Mouse (Mus musculus): ENCODE measurements around the gene Aak1. TPM values are rescaled to one million over a fixed set of nuclear protein-coding genes. Genes with fewer than 3 reads are reported as not detected.
A peak's percentile ranks its signal among the peaks of the same experiment; 100 is the strongest.
"Not testable (repeated sequence)": the region's sequence is repeated elsewhere in the genome, so short reads cannot be mapped to it uniquely, and the experiment has no call there.

Gene Aak1
- polyA plus RNA-seq, 1 experiment from 2014 or later: 19.4 TPM

DNA sequence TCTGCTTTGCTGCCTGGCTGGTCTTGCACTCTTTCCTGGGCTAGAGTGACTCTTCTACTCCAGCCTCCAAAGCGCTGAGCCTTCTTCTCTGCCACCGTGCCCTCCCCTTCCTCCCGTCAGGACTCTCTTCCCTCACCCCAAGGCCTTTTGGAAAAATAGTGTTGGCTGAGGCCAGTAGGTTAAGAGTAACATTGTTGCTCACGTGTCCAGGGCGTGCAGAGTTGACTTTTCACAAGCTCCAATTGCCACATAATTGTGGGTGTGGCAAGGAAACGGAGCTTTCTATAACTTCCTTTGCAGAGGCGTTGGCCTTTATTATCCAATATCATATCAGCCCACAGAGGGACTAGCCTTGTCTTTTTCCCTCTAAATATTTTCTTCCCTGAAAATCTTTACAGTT lies 177.7 kb downstream of the Aak1 start:
- Histone ChIP-seq H3K9me3 (no peaks in the 10 kb centered on the region), H3K4me1 (peaks cover 16% of the 10 kb centered on the region; the same call in 1 of the 2 replicates), H3K4me3 (no peak overlapping the region), H3K36me3 (peaks cover 62% of the 10 kb centered on the region), H3K27me3 (ENCODE audit: insufficient read depth, poor library complexity, severe bottlenecking) (no peaks in the 10 kb centered on the region), H3K27ac (no peak overlapping the region)
- no peak for DNase-seq (ENCODE audit: low spot score)
- WGBS: 81% methylated on average over 7 of the region's 7 CpGs

DNA sequence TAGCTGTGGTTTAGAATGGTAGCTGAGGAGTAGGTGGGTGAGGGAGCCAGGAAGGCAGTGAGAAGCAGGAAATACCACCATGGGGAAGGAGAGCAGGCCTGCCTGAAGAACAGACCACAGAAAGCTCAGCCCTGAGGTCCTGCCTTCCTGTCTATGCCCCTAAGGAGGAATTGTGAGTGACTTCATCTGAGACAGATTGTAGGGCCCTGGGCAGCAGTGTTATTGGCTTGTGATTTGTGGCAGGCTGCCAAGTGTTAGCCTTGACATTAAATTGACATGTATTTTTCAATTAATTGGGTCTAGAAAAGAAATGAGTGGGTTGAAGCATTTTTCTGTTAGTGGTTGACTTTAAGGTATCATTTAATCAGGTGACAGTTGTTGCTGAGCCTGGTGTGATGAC lies 179.6 kb downstream of the Aak1 start:
- Histone ChIP-seq H3K27me3 (ENCODE audit: insufficient read depth, poor library complexity, severe bottlenecking) (no peaks in the 10 kb centered on the region), H3K36me3 (peaks cover 49% of the 10 kb centered on the region), H3K9me3 (no peaks in the 10 kb centered on the region), H3K27ac (no peak overlapping the region), H3K4me1 (peaks cover 16% of the 10 kb centered on the region; the same call in 1 of the 2 replicates), H3K4me3 (no peak overlapping the region)
- DNase-seq (ENCODE audit: low spot score): no peak

DNA sequence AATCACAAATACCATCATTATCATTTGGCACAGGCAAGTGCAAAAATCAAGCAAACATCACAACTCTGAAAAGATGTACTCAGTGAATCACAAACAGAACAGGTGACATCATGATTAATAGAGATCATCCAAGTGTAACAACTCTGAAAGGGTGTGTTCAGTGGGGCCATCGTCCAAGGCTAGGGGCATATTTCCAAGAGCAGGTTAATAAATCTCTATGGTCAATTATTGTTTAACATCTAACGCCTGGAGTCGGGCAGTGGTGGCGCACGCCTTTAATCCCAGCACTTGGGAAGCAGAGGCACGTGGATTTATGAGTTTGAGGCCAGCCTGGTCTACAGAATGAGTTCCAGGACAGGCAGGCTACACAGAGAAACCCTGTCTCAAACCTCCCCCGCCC lies 182.0 kb downstream of the Aak1 start:
- H3K4me3 ChIP-seq; H3K4me1 ChIP-seq; H3K9me3 ChIP-seq; H3K27ac ChIP-seq; DNase-seq (ENCODE audit: low spot score); H3K27me3 ChIP-seq (ENCODE audit: insufficient read depth, poor library complexity, severe bottlenecking): not testable (repeated sequence)
- 90% methylated on average over 7 of the region's 7 CpGs for WGBS
- H3K36me3 ChIP-seq: peaks cover 34% of the 10 kb centered on the region

DNA sequence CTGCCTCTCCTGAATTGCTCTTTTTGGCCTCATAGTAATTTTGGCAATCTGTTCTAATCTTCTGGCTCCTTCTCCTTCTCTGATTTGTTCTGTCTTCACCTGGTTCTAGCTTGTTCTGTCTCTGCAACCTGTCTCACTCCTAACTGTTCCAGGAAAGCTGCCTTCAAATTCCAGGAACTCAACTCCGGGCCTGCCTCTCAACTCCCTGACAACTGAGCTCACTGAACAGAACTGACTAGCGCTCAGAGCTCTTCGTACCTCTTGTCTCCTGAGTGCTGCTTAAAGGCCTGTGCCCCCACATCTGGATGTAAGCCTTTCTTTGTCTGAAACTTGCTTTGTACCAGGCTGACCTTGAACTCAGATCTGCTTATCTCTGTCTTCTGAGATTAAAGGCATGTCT lies 183.1 kb downstream of the Aak1 start:
- H3K4me3 ChIP-seq: no peak overlapping the region
- peaks cover 39% of the 10 kb centered on the region for H3K36me3 ChIP-seq
- H3K27me3 ChIP-seq (ENCODE audit: insufficient read depth, poor library complexity, severe bottlenecking): no peaks in the 10 kb centered on the region
- WGBS: 61% methylated on average over 3 of the region's 3 CpGs
- no peak overlapping the region for H3K27ac ChIP-seq
- DNase-seq (ENCODE audit: low spot score): no peak
- no peaks in the 10 kb centered on the region for H3K9me3 ChIP-seq
- H3K4me1 ChIP-seq: 0 out of 2 replicates have a peak, but pooled peaks cover 3% of the 10 kb centered on the region

DNA sequence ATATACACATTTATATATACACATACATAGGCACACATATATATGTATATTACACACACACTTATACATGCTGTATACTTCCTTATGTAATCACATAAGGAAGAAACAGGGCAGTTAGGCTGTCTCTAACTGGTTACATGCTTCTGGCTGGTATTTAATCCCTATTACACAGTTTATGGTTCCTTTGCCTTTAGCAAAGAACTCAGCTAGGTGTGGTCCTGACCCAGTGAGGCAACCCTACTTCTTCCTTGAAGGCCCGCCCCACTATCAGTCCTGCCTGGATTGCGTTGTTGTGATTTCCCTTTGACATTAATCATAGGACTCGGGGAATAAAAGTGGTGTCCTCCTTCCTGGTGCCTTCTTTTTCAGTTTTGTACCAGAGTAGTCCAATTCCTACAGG lies 185.1 kb downstream of the Aak1 start:
- no peak for DNase-seq (ENCODE audit: low spot score)
- no peak overlapping the region for H3K4me3 ChIP-seq
- no peaks in the 10 kb centered on the region for H3K4me1 ChIP-seq
- H3K27me3 ChIP-seq (ENCODE audit: insufficient read depth, poor library complexity, severe bottlenecking): no peaks in the 10 kb centered on the region
- H3K9me3 ChIP-seq: no peaks in the 10 kb centered on the region
- peaks cover 21% of the 10 kb centered on the region for H3K36me3 ChIP-seq
- H3K27ac ChIP-seq: no peak overlapping the region
- 87% methylated on average over 3 of the region's 3 CpGs for WGBS

DNA sequence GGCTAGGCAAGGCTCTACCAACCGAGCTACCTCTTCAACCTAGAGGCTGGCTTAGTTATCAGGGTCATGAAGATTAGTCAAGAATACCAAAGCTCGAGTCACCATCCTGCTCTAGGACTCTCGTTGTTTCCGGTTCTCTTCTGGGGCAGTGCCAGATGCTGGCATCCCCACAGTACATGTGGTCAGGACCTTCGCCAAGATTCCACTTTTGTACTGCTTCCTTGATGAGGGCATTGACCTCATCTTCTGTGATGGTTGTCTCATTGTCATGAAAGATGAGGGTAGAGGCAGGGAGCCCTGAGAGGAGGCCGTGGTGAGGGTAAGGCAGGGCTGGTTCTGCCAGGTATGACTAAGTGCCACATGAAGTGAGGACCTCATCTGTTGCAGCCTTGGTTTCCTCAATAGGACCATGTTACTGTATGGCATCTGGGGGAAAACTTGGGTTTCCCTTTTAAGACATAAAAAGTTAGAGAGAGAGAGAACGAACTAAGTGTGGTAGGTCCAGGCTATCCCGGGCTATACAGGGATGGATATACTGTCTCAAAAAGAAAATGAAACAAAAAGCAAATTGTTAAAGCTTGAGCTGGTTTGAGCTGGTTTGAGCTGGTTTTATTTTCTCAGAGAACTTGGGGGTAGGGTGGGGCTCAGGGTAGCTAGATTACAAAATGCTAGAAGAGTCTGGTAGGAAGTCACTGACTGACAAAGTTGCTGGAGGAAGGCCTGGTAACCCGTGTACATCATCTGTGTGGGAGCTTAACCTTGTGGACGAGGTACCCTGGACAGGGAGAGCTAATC lies 188.7 kb downstream of the Aak1 start:
- Histone ChIP-seq H3K4me1 (no peaks in the 10 kb centered on the region; the same call in 1 of the 2 replicates), H3K4me3 (no peak overlapping the region), H3K9me3 (no peaks in the 10 kb centered on the region), H3K27me3 (ENCODE audit: insufficient read depth, poor library complexity, severe bottlenecking) (no peaks in the 10 kb centered on the region), H3K27ac (no peak overlapping the region), H3K36me3 (peaks cover 8% of the 10 kb centered on the region; the same call in 1 of the 2 replicates)
- DNase-seq (ENCODE audit: low spot score): no peak
- 79% methylated on average over 10 of the region's 10 CpGs for WGBS

DNA sequence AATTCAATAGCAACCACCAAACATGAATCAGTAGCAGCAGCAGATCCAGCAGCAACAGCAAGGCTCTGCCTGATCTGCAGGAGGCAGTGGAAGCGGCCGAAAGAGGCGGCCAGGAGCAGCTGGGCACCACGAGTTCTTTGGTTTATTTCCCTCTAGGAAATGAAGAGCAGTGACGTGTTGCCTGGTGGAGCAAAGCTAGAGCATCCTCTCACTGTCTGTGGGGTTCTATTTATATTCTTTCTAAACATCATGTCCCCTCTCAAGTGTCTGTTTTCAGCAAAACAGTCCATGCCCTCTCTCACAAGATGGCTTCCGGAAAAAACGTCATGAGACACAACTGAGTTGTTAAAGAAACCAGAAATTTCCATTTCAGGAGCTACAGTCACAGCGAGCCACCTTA lies 189.8 kb downstream of the Aak1 start:
- WGBS: 78% methylated on average over 8 of the region's 8 CpGs

DNA sequence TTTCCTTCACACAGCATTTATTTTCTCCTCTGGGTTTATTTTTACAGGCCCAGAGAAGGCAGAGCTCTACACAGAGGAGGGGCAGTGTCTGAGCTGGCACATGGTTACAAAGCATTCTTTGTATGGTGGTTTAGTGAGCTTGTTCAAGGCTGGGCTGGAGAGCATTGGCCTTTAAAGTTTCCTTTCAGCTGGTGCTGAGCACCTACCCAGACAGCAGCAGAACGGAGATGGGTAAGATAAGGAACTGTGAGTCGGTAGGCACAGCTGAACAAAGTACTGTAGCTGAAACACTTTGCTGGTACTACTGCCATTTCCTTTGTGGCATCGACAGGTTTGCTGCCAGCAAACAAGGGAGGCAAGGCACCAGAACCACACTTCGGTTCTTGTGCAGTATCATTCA lies 191.7 kb downstream of the Aak1 start:
- H3K36me3 ChIP-seq: peaks cover 8% of the 10 kb centered on the region; the same call in 1 of the 2 replicates
- H3K4me1 ChIP-seq: peaks cover 14% of the 10 kb centered on the region
- peak overlapping the region; percentile 59; the same call in 1 of the 2 replicates for H3K27ac ChIP-seq
- no peak overlapping the region for H3K4me3 ChIP-seq
- no peaks in the 10 kb centered on the region for H3K9me3 ChIP-seq
- no peak for DNase-seq (ENCODE audit: low spot score)
- H3K27me3 ChIP-seq (ENCODE audit: insufficient read depth, poor library complexity, severe bottlenecking): no peaks in the 10 kb centered on the region
- 68% methylated on average over 4 of the region's 4 CpGs for WGBS

More for the DNA sequence above, 189.8 kb downstream of the Aak1 start:
- Histone ChIP-seq H3K4me3 (no peak overlapping the region), H3K36me3 (peaks cover 8% of the 10 kb centered on the region; the same call in 1 of the 2 replicates), H3K27ac (no peak overlapping the region), H3K27me3 (ENCODE audit: insufficient read depth, poor library complexity, severe bottlenecking) (no peaks in the 10 kb centered on the region), H3K9me3 (no peaks in the 10 kb centered on the region), H3K4me1 (peaks cover 11% of the 10 kb centered on the region)
- DNase-seq (ENCODE audit: low spot score): no peak

DNA sequence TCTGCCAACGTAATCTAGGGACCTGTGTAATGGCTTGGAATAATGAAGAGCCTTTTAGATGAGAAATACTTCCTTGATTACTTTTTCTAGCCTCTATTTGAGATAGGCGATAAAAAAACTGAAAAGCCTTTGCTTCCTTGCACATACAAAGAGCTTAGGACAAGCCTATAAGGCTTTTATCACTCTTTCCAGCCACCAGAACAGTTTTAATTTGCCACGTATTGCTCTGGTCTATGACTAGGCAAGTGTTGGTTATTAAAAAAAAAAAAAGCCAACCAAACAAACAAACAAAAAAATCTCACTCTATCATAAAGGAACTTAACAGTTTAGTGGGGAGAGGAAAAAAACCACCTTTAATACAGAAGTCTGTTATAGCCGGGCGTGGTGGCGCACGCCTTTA lies 192.1 kb downstream of the Aak1 start:
- Histone ChIP-seq H3K27ac (peak overlapping the region; percentile 95; the same call in 1 of the 2 replicates), H3K4me1 (peaks cover 14% of the 10 kb centered on the region), H3K9me3 (no peaks in the 10 kb centered on the region), H3K4me3 (peak overlapping the region; percentile 85; the same call in 1 of the 2 replicates), H3K27me3 (ENCODE audit: insufficient read depth, poor library complexity, severe bottlenecking) (no peaks in the 10 kb centered on the region), H3K36me3 (peaks cover 6% of the 10 kb centered on the region; the same call in 1 of the 2 replicates)
- 92% methylated on average over 7 of the region's 7 CpGs for WGBS
- no peak for DNase-seq (ENCODE audit: low spot score)

DNA sequence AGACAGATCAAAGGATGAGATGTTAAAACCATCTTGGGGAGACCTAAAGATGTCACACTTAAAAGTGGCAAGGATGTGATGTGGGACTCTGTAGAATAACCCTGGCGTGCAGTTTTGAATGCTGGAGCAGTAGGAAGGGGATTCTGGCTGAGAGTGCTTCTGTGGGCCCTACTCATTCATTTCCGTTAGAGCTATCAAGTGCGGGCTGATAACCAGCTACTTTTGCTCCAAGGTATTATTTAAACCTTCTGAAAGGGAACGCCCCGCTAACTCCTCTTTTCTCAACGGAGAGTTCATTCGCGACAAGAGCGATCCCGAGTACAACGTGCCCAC lies 192.7 kb downstream of the Aak1 start:
- 0 out of 2 replicates have a peak, but pooled peaks cover 3% of the 10 kb centered on the region for H3K36me3 ChIP-seq
- peak overlapping the region; percentile 85 for H3K4me3 ChIP-seq
- peak overlapping the region; percentile 95 for H3K27ac ChIP-seq
- no peaks in the 10 kb centered on the region for H3K27me3 ChIP-seq (ENCODE audit: insufficient read depth, poor library complexity, severe bottlenecking)
- WGBS: under 1% methylated on average over 11 of the region's 11 CpGs
- DNase-seq (ENCODE audit: low spot score): no peak
- H3K4me1 ChIP-seq: peaks cover 14% of the 10 kb centered on the region
- no peaks in the 10 kb centered on the region for H3K9me3 ChIP-seq

DNA sequence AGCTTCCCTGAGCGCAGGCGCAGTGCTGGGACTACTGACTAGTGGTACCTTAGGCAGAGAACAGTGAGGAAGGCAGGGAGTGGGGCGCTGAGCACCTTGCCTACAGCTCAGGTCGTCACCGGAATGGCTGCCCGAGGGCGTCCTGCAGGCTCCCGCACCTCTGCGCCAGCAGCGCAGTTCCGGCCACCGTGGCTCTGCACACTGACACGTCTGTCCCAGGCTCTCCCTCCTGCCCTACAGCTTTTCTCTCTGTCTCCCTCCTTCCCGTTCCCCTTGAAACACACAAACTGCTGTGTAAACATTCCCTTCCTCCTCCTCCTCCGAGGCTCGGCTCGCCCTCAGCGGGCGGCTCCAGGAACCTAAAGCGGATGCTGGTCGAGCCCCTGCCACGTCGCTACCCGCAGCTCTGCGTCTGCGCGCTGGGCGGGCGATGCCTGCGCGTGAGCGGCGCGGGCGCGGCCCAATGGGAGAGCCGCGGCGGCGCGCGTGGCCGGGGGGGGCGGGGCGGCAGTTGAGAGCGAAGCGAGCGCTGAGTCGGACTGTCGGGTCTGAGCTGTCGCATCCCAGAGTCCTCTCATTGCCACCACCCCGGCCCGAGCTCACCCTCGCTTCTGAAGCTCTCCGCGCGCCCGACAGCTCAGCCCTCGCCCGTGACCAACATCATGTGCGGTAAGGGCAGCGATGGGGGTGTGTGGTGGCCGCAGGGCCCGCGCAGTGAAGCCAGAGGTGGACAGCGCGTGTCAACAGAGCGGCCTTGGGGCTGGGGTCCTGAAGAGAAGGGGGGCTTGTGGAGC lies 193.2 kb downstream of the Aak1 start, which contains the start of gene Gfpt1:
Gene Gfpt1 (plus strand): TSS at position 510 of the 794 bp plus-strand sequence.
- no peaks in the 10 kb centered on the region for H3K27me3 ChIP-seq (ENCODE audit: insufficient read depth, poor library complexity, severe bottlenecking)
- peaks cover 5% of the 10 kb centered on the region for H3K36me3 ChIP-seq
- H3K4me3 ChIP-seq: peak within 1 kb of the TSS; percentile 85
- H3K9me3 ChIP-seq: no peaks in the 10 kb centered on the region
- DNase-seq (ENCODE audit: low spot score): peak; percentile 97
- peak within 1 kb of the TSS; percentile 95 for H3K27ac ChIP-seq
- H3K4me1 ChIP-seq: peaks cover 14% of the 10 kb centered on the region
- WGBS: under 1% methylated on average over 68 of the region's 68 CpGs

DNA sequence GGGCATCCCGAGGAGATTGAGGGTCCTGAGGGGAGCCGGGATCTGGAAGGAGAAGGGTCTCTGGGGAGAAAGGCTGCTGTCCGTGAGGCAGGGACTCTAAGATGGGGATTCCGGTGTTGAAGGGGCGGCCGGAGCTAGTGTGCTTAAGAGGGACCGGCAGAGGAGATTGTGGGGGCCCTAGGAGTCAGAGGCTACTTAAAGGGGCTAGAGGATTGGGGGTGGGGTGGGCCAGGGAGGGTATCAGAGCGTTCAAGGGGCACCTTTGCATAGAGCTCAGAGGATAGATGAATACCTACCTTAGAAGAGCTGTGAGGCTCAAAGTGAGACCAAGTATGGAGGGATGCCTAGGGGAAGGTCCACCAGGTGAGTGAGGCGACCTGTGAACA lies 193.8 kb downstream of the Aak1 start:
- Histone ChIP-seq H3K4me3 (peak overlapping the region; percentile 85), H3K4me1 (peaks cover 14% of the 10 kb centered on the region), H3K36me3 (peaks cover 11% of the 10 kb centered on the region), H3K27ac (peak overlapping the region; percentile 95), H3K9me3 (no peaks in the 10 kb centered on the region), H3K27me3 (ENCODE audit: insufficient read depth, poor library complexity, severe bottlenecking) (no peaks in the 10 kb centered on the region)
- WGBS: under 1% methylated on average over 9 of the region's 9 CpGs
- no peak for DNase-seq (ENCODE audit: low spot score)

DNA sequence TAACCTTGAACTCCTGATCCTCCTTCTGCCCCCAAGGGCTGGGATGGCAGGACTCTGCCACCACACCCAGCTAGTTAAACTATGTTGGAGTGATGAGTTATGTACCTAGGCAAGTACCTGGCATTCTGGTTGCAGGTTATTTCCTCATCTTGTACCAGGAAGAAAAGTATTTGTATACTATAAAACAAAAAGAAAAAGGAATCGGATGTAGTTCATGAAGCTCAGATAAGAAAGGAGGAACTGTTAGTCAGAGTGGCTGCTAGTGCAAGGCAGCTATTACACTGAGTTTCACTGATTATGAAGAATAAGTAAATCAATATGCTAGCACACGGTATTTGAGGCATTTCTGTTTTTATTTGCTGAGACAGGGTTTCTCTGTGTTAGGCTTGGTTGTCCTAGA lies 195.6 kb downstream of the Aak1 start:
- Histone ChIP-seq H3K27me3 (ENCODE audit: insufficient read depth, poor library complexity, severe bottlenecking) (no peaks in the 10 kb centered on the region), H3K36me3 (peaks cover 26% of the 10 kb centered on the region), H3K4me3 (no peak overlapping the region), H3K4me1 (peaks cover 14% of the 10 kb centered on the region), H3K27ac (no peak overlapping the region), H3K9me3 (no peaks in the 10 kb centered on the region)
- no peak for DNase-seq (ENCODE audit: low spot score)
- WGBS: 79% methylated on average over 2 of the region's 2 CpGs

All from heart, embryonic 10.5 days (tissue).